Mouse (Mus musculus): ENCODE results near the gene Crxos.

- TF ChIP-seq GATA1 (IDR thresholded peaks at IDR 0.05; ENCODE audit: borderline replicate concordance, low read length) (no peak), CTCF (IDR thresholded peaks at IDR 0.05; ENCODE audit: low read depth, low read length) (no peak)
Observed at GRCm38 (mm10) chr7:15901366-15902048, 19.1 kb downstream of the Crxos start.
